Mouse (Mus musculus) embryonic fibroblast, embryonic 13.5 days (primary cell): Measurements from ENCODE around the gene Erich2. TPM values are rescaled to one million over a fixed set of nuclear protein-coding genes. Genes with fewer than 3 reads are reported as not detected.
A peak's percentile ranks its signal among the peaks of the same experiment; 100 is the strongest.

ENCODE experiments used
- H3K27ac ChIP-seq: 2 replicates; pipeline ENCODE4 v1.5.1; 2012; ENCODE audit warnings: low read length, control low read depth, inconsistent platforms; ENCODE audit not compliant: insufficient read depth
- H3K4me1 ChIP-seq: 2 replicates; pipeline ENCODE4 v1.6.1; 2011; ENCODE audit warnings: low read length; ENCODE audit not compliant: control insufficient read depth, insufficient read depth
- H3K4me3 ChIP-seq: 2 replicates; pipeline ENCODE4 v1.5.1; 2011; ENCODE audit warnings: mild to moderate bottlenecking, control low read depth, low read length; ENCODE audit not compliant: insufficient read depth
- CTCF ChIP-seq: IDR thresholded peaks from 2 replicates; pipeline ENCODE4 v1.5.1; 2011; ENCODE audit warnings: mild to moderate bottlenecking, control low read depth, low read length, moderate library complexity, borderline replicate concordance; ENCODE audit not compliant: insufficient read depth
- POLR2A ChIP-seq: IDR thresholded peaks from 2 replicates; pipeline ENCODE4 v1.6.1; 2011; ENCODE audit warnings: low read depth, mild to moderate bottlenecking, control low read depth, low read length, moderate library complexity
- polyA plus RNA-seq: library from polyadenylated mRNA; stranded (reverse); fragments of >200 nt; gene quantifications from 2 replicates; pipeline ENCODE4 v1.2.4, GENCODE M21; 2011; ENCODE audit warnings: low read depth; ENCODE audit not compliant: missing spikeins, insufficient read length

Gene Erich2
- polyA plus RNA-seq, 1 experiment, result not detected

- Histone ChIP-seq H3K4me3 (no peak overlapping the region), H3K27ac (no peak overlapping the region), H3K4me1 (no peaks in the 10 kb centered on the region)
- TF ChIP-seq POLR2A, result no peak
- TF ChIP-seq CTCF, result no peak
Observed at GRCm38 (mm10) chr2:70550671-70551070, 42.1 kb downstream of the Erich2 start.

- H3K27ac ChIP-seq, result no peak overlapping the region
- no peaks in the 10 kb centered on the region for H3K4me1 ChIP-seq
- H3K4me3 ChIP-seq, result no peak overlapping the region
- TF ChIP-seq CTCF (no peak), POLR2A (no peak)
Observed at GRCm38 (mm10) chr2:70551446-70551845, 42.8 kb downstream of the Erich2 start.

GRCm38 (mm10) chr2:70552067-70552598 is 43.5 kb downstream of the Erich2 start:
- Histone ChIP-seq H3K4me1 (no peaks in the 10 kb centered on the region), H3K4me3 (no peak overlapping the region), H3K27ac (no peak overlapping the region)
- no peak for TF ChIP-seq POLR2A
- TF ChIP-seq CTCF, result no peak

GRCm38 (mm10) chr2:70552772-70553171 is 44.2 kb downstream of the Erich2 start, which contains the start of gene Gad1:
Gad1 (plus strand) TSS chr2:70553072.
- no peaks in the 10 kb centered on the region for H3K4me1 ChIP-seq
- no peak within 1 kb of the TSS for H3K4me3 ChIP-seq
- TF ChIP-seq CTCF (no peak), POLR2A (no peak)
- H3K27ac ChIP-seq, result no peak within 1 kb of the TSS

- no peaks in the 10 kb centered on the region for H3K4me1 ChIP-seq
- TF ChIP-seq POLR2A (no peak), CTCF (no peak)
- no peak overlapping the region for H3K4me3 ChIP-seq
Observed at GRCm38 (mm10) chr2:70553826-70554225, 45.2 kb downstream of the Erich2 start.

GRCm38 (mm10) chr2:70558112-70558842 is 49.7 kb downstream of the Erich2 start:
- H3K4me3 ChIP-seq, result no peak overlapping the region
- TF ChIP-seq POLR2A, result no peak
- peak; percentile 65; the same call in 1 of the 2 replicates for TF ChIP-seq CTCF
- no peaks in the 10 kb centered on the region for H3K4me1 ChIP-seq

More at GRCm38 (mm10) chr2:70553826-70554225, 45.2 kb downstream of the Erich2 start:
- H3K27ac ChIP-seq, result no peak overlapping the region

GRCm38 (mm10) chr2:70558843-70559451 is 50.3 kb downstream of the Erich2 start:
- TF ChIP-seq CTCF (no peak), POLR2A (no peak)
- Histone ChIP-seq H3K4me3 (no peak overlapping the region), H3K4me1 (no peaks in the 10 kb centered on the region), H3K27ac (no peak overlapping the region)

More at GRCm38 (mm10) chr2:70558112-70558842, 49.7 kb downstream of the Erich2 start:
- no peak overlapping the region for H3K27ac ChIP-seq

- no peaks in the 10 kb centered on the region for H3K4me1 ChIP-seq
- H3K4me3 ChIP-seq, result no peak overlapping the region
- H3K27ac ChIP-seq, result no peak overlapping the region
- TF ChIP-seq POLR2A (no peak), CTCF (no peak)
Observed at GRCm38 (mm10) chr2:70559520-70559919, 50.9 kb downstream of the Erich2 start.

GRCm38 (mm10) chr2:70561077-70561795 is 52.6 kb downstream of the Erich2 start:
- no peaks in the 10 kb centered on the region for H3K4me1 ChIP-seq

More at GRCm38 (mm10) chr2:70561077-70561795, 52.6 kb downstream of the Erich2 start:
- TF ChIP-seq POLR2A, result no peak
- TF ChIP-seq CTCF, result 0 out of 2 replicates have a peak, but pooled peaks have one; percentile 13
- Histone ChIP-seq H3K4me3 (no peak overlapping the region), H3K27ac (no peak overlapping the region)
